Mouse (Mus musculus) spleen, embryonic (tissue): ENCODE results near the gene Abi3bp.

Experiments used
- CTCF ChIA-PET: fragments of 350-600 bp; sonication (Branson Sonifier 250); formaldehyde crosslinking; loops from one replicate; lab custom pipeline; 2022; lab: Charles Lee

Abi3bp gene

DNA sequence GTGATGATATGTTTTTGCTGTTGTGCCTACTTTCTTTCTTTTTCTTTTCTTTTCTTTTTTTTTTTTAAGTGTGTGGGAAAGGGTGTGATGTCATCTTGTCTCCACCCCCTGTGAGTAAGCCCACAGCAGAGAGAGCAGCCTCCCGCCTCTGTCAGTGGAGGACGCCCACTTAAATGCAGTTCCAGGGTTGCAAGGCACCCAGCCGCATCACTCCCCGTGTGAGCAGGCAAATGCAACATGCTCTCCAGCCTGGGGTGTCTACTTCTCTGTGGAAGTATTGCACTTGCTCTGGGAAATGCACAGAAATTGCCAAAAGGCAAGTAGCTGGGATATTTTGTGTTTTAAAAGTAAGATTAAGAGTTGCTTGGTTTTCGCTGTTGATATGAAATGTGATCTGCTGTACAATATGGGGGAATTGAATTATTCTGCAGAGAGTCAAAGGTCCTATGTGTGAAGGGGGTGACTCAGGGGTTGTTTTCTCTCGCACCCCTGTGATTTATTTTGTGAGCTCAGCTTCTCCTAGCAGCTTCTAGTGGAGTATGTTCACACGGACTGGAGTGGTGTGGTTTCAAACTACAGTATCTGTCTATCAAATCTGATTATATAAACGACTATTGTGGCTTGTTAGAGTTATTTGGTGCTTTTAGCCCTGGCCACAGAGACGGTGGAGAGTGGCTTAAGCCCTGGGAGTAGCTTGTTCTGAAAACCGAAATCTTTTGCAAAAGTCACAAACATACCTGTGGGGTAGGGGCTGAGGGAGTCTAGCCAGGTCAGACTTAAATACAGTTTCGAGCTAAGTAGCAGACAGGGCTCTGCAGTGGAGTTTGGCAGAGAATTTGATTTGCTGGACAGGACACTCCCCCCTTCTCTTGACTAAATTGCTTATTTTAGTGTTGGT lies at the start of gene Abi3bp:
Abi3bp (plus strand) TSS at position 202 of the 898 bp plus-strand sequence.
- CTCF ChIA-PET: no interaction called here

DNA sequence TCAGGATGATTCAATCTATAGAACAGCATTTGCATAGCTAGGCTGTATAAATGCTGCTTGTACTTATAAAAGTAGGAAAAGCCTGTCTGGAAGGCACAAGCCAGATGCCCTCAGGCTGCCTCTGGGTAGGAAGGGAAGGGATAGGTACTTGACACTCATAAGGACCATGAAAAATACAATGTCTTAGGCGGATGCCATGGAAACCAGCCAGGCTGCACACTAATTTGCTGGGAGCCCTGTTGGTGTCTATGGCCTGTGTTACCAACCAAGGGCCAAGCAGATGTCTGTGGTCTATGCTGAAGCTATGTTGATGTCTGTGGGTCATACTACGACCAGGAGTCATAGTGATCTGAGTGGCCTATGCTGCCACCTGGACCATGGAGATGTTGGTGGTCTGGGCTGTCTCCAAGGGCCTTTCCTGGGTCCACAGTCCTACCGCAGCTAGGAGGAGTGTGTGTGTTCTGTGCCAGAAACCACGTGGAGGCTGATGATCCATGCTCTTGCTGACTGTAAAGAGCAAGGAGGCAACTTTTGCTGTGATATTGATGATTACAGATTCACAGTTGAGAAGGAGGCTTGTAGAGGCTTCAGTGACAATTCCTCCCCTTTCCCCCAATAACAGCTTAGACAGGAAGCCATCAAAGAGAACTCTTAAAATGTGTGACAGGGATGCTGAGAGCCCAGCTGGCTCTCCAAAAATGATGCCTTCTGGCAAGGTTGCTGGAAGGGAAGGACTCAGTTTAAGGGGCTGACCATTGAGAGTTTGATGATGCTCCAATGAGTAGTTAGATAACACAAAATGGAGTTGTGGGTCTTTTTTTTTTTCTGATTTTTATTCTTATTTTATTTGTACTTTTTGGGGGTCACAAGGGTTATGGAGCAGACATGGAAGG lies 42.1 kb upstream of the Abi3bp start:
- CTCF ChIA-PET: interaction anchor here (0.7 kb wide), 1 partner anchor 9 kb away, joined by 3 read pairs; no protein-coding TSS in a partner anchor

DNA sequence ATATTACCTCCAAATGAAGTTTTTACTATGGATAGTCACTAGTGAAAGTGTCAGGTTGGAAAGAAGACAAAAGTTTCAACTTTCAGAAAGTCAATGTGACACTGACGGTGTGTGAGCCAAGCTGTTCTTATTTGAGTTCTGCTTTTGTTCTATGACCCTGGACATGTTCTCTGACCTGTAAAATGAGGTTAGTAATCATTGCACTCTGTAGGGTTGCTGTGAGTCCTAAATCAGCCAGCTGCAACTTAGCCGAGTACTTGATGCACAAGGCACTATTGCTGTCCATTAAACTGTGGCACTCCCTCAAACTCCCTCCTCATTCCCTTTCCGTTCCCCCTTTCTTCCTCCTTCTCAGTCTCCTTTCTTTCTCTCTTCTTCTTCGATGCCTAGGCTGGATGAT lies 37.4 kb upstream of the Abi3bp start:
- CTCF ChIA-PET: no interaction called here

DNA sequence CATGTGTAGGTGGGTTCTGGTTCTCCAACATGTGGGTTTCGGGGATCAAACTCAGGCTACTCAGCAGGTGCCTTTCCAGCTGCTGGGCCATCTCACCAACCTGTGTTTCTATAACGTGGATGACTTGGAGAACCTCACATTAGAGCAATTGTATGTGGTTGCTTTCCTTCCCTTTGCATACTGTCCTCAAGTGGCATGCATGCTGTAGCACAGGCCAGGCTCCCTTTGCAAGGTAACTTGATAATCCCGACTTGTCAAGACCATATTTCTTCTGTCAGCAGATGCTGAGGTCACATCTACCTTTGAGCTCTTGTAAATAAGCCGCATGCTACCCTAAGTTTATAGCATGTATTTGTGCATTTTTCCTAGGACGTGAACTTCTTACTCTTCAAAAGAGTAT lies 36.6 kb upstream of the Abi3bp start:
- CTCF ChIA-PET: no interaction called here

DNA sequence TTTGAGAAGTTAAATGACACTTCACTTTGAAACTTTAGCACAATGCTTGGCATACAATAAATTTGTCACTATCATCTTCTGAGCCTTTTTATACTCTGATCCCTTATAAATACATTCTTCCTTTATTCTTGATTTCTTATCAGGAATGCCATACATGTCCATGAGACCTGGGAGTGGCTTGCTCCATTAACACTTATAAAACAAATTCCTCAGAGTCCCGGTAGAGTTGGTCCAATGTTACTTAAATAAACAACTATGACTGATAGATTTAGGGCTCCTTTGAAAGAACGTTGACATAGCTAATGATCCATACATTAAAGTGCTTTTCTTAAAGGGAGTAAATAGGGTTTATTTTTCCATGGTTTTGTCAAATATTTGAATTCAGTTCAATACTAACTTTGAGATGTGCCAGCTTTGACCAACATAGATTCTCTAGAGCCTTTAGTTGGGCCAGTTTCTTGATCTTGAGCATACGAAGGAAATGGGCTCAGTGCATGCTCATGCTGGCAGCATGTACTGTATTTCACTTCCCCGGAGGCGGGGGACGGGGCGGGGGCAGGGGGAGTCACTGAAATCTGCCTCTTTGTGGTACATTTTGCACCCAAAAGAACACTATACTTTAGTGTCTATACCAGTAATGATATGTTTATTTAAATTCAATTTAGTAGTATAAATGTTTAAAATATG lies 35.9 kb upstream of the Abi3bp start:
- CTCF ChIA-PET: no interaction called here

DNA sequence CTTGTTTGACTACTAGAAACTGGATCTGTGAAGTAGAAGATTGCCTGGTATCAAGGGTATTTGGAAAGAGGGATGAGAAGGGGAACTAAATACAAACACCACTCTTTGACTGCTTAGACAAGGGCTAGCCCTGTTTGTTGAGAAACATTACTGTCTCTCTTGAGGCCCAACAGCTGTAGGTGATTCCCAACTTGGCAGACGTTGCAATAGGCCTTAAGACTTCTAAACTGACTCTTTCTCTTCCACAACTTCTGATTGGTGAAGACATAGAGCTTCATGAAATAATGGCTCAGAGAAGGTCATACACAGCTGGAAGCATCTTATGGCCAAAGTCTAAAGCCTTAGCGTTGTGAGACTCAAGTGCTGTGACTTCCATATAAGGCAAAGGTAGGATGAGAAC lies 26.2 kb upstream of the Abi3bp start:
- CTCF ChIA-PET: no interaction called here

DNA sequence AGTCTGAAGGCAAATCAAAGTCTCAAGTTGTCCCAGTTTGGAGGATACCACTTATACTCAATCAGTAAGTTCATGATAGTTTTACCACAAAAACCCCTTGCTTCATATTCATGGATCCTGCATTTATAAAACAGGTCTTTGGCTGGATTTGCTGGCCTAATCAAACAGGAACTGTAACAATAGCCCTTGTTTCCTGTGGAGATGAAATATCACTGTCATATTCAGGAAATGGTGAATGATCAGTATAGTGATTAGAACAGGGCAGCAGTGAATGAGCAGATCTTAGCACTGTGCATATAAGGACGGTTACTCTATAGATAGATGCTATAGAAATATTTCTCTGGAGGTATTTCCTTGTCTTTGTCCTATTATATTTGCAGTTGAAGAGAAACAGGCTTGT lies 25.8 kb upstream of the Abi3bp start:
- CTCF ChIA-PET: no interaction called here

DNA sequence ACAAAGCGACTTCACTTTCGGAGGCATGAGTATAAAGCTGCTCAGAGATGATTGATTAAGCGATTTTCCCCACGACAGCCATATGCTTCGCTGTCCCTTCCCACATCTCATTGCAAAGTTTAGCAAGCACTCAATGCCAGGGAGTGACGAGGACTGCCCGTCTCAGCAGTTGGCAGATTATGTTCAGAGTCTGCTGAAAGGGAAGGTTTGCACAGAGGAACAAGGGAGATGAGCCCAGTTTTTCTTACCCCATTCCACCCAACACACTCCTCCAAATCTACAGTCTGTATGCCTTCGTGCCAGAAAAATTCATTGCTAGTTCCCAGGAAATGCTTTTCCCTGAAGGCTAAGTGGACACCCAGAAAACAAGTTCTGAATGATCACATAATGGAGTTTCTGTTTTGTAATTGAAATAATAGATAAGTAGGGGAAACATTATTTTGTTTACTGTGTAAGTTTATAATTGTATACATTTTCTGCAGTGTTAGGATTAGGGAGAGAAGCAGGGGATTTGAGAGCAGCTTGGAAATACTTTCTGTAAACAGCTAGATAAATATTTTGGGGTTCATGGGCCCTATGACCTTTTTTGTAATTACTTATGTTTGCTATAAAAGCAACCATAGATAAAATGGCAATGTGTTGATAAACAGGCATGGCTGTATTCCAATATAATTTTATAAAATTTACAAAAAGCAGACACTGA lies 19.5 kb upstream of the Abi3bp start:
- CTCF ChIA-PET: no interaction called here

DNA sequence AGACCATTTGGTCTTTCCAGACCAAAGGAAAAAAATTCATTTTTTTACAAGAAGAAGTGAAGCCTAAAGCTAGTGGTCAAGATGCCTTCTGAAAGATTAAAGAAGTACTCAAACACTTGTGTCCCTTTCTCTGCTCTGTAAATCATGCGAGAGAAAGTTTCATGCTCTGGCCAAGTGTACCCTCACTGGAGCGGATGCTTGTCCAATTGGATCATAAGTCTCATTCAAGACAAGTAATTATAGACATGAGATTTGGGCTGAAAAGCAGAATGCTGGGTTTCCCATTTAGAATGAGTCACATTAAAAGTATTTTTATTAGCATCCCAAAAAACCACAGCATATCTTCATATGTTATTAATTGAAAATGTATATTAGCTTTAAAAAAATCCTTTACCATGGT lies 4.5 kb upstream of the Abi3bp start:
- CTCF ChIA-PET: no interaction called here

DNA sequence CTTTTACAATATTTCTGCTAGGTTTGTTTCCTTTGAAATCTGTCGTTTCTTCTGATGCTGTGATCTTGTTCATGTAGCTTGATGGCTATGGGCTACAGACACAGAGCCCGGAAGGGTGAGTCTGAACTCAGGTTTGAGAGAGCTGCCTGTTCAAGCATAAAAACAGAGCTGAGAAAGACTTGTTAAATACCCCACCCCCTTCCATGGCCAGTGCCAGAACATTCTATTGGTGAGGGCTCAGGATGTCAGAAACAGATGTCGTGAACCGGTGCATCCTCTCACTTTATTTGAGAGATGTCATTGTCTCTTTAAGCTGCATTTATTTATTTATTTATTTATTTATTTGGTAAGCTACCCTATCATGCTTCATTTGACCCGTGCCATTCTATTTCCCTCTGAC lies 2.0 kb upstream of the Abi3bp start:
- CTCF ChIA-PET: no interaction called here

DNA sequence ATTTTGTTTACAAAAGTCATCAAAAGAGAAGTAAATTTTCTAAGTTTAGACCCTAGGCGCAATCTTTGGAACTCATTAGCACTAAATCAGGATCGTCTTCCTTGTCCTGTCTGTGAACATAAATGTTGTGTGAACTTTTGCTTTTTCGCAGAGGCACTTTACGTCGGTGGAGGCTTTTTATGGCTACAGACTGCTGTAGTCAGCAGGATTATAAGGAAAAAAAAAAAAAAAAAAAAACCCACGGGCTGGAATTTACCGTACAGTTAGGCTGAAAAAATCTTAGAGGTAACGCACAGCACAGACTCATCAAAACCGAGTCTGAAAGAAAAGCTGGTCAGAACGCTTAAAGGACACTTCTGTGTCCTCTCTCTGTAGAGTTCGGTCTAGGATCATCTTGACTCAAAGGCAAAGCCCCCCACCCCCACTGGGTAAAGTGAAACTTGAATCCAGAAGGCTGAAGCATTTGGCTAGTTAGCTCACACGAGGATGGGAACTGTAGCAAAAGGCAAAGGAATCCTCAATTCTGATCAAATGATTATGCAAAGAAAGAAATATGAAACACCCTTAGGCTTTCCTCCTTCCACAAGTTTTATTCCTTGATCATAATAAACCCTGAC lies 1.0 kb downstream of the Abi3bp start:
- CTCF ChIA-PET: no interaction called here

DNA sequence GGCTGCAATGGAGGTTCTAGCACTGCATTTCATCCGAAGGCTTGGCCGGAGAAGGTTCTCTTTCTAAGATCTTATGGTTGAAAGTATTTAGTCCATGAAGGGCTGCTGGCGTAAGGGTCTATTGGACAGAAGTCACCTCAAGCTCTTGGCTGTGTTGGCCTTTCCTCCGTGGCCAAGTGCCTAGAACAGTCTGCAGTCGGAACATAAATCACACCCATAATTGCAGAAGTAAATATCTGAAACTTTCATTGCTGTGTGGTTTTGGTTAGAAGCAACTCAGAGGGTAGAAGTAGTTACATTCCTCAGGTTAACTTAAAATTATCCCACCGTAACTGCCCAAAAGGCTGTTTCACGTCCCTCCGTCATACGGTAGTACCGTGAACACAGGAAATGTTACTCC lies 5.8 kb downstream of the Abi3bp start:
- CTCF ChIA-PET: no interaction called here

DNA sequence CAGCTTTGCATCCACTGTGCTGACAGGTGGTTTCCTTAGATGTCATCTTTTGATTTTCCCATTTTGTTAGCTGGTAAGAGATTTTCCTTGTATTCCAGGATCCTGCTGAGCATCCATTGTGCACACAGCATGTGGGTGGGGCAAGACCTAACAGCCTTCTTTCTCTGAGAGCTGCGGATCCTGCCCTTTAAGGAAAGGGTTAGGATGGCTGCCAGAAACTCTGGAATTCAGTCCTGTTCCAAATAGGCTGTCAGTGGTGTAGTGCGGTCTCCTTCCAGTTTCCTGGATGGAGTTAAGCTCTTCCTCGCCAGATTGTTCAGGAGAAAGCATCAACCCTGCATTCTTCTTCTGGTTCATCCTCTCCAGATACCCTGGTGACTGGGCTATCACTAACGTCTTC lies 8.8 kb downstream of the Abi3bp start:
- CTCF ChIA-PET: no interaction called here

DNA sequence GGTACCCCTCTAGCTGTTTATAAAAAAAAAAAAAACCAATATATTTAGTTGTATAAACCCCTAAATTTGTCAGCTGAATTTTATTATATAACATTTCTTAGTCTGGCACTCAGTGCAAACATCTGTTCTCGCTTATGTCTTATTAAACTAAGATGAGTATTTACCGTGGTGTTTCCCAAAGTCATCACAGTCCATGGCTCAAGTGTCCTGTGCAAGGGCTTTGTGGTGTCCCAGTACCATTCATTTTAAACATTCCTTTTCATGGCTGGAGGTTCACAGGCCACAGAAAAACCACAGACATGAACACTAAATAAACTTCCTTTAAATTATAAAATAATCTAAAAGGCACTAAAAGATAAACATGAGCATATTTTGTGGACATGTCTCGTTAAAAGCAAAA lies 13.2 kb downstream of the Abi3bp start:
- CTCF ChIA-PET: no interaction called here

DNA sequence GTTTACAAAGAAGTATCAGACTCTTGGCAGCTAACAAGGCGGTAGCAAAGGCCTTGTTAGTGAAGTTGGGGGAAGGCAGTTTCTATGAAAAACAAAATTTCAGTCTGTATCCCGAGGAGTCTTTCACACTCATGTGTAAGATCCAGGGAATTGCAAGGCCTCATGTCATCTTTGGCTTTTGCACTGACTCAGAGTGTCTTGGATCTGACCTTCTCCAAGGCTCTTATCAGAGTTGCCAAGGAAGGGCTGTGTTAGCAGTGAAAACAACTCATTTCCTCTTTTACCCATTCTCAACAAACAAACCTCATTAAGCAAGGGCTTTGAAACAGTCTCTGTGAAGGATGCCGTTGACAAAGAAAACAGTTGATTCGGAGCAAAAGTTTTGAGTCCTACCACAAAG lies 17.6 kb downstream of the Abi3bp start:
- CTCF ChIA-PET: no interaction called here

DNA sequence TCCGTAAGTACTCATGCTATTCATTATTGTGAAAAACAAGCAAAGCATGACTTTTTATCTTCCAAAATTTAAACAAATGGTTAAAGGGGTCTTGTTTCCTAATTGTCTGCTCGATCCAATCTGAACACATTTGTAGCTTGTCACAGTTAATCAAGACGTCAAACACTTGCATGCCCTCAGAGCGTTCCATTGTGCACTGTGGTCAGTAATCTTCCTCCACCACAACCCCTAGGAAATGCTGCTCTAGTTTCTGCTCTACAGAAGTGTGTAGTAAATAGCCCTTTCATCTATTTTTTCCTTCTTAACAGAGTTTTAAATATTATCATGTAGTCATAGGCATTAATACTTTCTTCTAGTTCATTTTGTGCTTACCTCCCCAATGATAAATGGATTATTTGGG lies 19.1 kb downstream of the Abi3bp start:
- CTCF ChIA-PET: no interaction called here

DNA sequence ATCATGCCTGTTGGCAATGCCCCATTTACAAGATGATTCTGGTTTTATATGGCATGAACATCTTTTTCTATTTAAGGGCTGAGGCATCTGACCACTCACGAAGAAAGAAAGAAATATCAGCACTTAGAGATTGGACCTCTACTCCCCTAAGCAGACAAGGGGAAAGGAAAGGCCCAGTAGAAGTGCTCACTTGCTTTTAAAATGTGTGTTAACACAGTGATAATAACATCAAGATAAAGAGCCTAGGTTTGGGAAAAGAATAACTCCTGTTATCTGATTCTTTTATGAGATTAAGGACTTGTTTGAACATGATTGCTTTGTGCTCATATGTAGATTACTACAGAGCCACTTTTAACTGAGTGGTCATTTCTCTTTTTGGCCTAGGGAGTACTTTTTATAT lies 21.0 kb downstream of the Abi3bp start:
- CTCF ChIA-PET: no interaction called here

DNA sequence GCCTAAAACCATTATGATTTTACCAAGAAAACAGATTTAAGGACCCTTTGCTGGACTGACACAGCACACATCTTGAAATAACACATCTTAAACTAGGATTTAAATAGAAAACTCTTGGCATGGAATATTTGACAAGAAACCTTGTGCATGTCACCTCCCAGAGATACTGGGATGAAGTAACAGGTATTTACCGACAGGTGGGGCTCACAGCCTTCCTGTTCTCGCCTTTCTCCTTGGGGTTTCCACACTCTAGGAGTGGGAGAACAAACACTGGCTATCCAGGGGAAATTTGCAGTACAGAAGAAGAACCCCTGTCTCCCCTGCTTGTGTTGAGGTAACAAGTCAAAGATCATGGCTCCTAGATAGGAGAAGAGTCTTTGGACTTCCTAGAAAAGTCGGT lies 22.8 kb downstream of the Abi3bp start:
- CTCF ChIA-PET: no interaction called here

DNA sequence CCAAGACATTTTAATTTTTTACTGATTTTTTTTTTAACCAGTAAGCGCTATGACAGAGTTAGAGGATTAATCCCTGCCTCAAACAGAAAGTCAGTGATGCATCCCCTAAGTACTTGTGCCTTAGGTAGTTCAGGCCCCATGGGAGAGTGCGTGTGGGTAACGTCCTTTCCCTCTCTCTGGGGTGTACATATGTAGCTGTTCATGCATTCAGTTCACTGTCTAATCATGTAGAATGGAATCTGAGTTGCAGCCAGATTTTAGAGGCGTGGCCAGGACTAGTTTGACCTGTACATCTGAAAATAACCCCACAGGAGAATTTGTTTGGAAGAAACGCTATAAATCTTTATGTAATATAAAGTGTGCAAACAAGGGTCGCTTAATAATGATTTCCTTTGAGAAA lies 23.4 kb downstream of the Abi3bp start:
- CTCF ChIA-PET: no interaction called here

DNA sequence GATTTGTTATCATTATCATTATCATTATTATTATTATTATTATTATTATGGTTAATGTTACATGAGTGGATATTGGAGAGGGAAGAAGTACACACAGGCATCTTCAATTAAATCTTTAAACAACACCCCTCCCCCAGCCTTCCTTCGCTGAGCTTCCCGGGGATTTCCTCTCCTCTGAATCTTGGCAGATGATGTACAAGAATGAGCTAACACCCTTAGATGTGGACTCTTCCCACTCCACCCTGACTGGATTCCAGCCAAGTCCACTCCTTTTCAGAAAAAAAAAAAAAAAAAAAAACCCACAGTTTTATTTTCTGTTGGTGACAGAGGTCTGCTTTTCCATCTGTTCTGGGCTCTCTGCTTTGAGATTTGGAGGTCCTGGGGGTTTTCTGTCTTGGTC lies 23.8 kb downstream of the Abi3bp start:
- CTCF ChIA-PET: no interaction called here

DNA sequence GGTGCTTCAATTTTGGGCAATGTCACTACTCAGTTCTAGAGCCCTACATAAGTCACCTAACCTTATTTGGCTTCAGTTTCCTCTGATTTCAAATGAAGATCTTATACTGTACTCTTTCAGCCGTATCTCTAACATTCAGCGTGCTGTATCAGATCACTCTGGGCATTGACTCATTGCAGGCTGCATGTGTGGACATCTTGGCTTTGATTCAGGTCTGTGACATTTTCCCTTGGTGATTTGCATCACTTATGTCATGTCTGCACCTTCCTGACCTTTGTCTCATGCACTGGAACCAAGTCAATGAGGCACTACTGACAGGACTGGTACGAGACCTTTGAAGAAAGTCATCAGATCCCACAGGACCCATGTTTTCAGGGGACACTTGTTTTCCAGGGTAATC lies 24.5 kb downstream of the Abi3bp start:
- CTCF ChIA-PET: no interaction called here
